Mouse (Mus musculus) stomach, postnatal 0 days (tissue): ENCODE measurements around the gene Polr2a.

Experiments
- CTCF ChIP-seq: IDR thresholded peaks from 2 replicates; pipeline ENCODE4 v1.5.1; 2016; ENCODE audit warnings: antibody characterized with exemption, low read depth, mild to moderate bottlenecking, moderate library complexity
- EP300 ChIP-seq: optimal IDR thresholded peaks from 2 replicates; pipeline ENCODE3; 2016; ENCODE audit warnings: antibody characterized with exemption

GRCm38 (mm10) chr11:69775716-69776115 lies 17.3 kb upstream of the Polr2a start:
- TF ChIP-seq EP300 (no peak), CTCF (no peak)
